Mouse (Mus musculus): ENCODE data around the gene Gm29609. TPM values are rescaled to one million over a fixed set of nuclear protein-coding genes. Genes with fewer than 3 reads are reported as not detected.

The Gm29609 gene
- polyA plus RNA-seq, 1 experiment from 2014 or later = 2.1 TPM

DNA sequence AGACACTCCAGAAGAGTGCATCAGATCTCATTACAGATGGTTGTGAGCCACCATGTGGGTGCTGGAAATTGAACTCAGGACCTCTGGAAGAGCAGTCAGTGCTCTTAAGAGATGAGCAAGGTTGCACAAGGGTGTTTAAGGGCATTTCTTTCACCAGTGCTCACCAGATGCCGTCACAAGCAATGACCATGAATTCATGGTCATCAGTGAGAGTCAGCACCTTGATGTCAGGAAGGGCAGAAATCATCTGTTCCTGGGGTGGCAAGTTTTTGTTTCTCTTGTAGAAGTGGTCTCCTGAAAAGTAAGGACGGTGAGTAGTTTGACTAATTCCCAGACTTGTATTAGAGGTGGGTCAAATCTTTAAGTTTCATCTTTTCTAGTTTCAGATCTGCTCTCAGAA, 24.2 kb upstream of the Gm29609 start:
- Histone ChIP-seq H3K27me3 (no peaks in the 10 kb centered on the region), H3K27ac (no peak overlapping the region), H3K36me3 (replicated peaks) (peaks cover 78% of the 10 kb centered on the region), H3K9ac (no peak overlapping the region), H3K4me1 (peaks cover 25% of the 10 kb centered on the region), H3K4me2 (no peak overlapping the region), H3K9me3 (peaks cover 5% of the 10 kb centered on the region), H3K4me3 (replicated peaks) (no peak overlapping the region)
- ATAC-seq (ENCODE audit: low FRiP score) = no peak
- WGBS = 92% methylated on average over 2 of the region's 2 CpGs

DNA sequence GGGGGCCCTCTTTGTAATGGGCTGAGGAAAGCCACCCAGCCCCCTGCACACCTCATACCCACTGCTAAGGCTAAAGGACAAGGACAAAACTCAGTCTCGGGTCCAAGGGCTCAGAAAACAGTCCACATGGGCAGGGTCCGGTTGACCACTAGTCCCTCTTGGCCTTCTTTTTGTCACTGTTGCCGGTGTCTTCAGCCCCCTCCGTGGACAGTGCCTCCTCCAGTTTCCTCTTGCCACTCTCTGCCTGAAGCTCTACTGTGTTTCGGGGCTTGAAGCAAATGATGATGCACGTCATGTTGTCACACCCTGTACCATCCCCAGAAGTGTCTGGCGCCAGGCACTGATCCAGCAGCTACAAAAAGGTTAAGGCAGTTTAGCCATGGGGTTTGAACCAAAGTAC, 23.2 kb upstream of the Gm29609 start:
- H3K9ac ChIP-seq = peak overlapping the region; percentile 31
- WGBS = 80% methylated on average over 7 of the region's 7 CpGs
- ATAC-seq (ENCODE audit: low FRiP score) = no peak
- H3K4me3 ChIP-seq (replicated peaks) = peak overlapping the region; percentile 88
- peak overlapping the region; percentile 83 for H3K4me2 ChIP-seq
- peak overlapping the region; percentile 79 for H3K27ac ChIP-seq
- peaks cover 5% of the 10 kb centered on the region for H3K9me3 ChIP-seq
- peaks cover 25% of the 10 kb centered on the region for H3K4me1 ChIP-seq
- peaks cover 79% of the 10 kb centered on the region for H3K36me3 ChIP-seq (replicated peaks)
- H3K27me3 ChIP-seq = no peaks in the 10 kb centered on the region

DNA sequence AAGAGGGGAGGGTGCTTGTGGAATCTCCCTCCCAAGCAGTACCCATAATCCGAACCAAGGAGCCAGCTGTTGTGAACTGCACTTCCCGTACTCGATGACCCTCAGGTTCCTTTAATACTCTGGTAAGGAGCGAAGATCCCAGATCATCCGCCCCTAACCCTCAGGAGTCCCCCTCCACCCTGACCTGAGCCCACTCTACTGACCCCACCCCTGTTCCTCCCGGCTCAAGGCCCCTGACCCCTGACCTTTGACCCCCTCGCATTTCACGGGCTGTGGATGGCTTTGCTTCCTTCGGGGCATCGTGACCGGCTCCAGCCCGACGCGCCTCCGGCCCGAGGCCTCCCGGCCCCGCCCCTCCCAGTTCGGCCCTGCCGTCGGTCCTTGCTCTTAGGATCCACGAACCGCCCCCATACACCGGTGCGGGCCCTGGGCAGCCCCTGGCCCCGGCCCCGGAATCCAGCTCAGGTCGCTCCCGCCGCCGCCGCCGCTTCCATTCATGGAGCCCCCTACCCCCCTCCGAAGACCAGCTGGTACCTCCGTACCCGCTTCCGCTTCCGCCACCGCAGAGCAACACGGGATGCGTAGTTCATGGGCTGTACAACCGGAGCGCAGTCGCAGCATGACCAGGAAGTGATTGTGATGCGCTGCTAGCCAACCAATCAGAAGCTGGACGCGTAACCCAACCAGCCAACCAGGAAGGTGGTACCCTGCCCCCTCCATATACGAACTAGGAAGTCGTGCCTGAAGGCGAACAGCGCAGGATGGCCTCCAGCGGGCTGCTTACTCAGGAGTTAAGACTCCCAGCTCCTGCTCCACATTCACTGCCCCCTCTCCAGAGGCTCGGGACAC, 22.3 kb upstream of the Gm29609 start, which contains the start of gene Zfp513:
Gene Zfp513 (minus strand): TSS at position 562 of the 849 bp plus-strand sequence.
- Histone ChIP-seq H3K9me3 (peaks cover 5% of the 10 kb centered on the region), H3K4me2 (peak within 1 kb of the TSS; percentile 83), H3K9ac (peak within 1 kb of the TSS; percentile 90), H3K27ac (peak within 1 kb of the TSS; percentile 79), H3K36me3 (replicated peaks) (peaks cover 79% of the 10 kb centered on the region), H3K4me1 (peaks cover 25% of the 10 kb centered on the region), H3K27me3 (no peaks in the 10 kb centered on the region), H3K4me3 (replicated peaks) (peak within 1 kb of the TSS; percentile 88)
- ATAC-seq (ENCODE audit: low FRiP score) = peak; percentile 97
- WGBS = under 1% methylated on average over 52 of the region's 53 CpGs

DNA sequence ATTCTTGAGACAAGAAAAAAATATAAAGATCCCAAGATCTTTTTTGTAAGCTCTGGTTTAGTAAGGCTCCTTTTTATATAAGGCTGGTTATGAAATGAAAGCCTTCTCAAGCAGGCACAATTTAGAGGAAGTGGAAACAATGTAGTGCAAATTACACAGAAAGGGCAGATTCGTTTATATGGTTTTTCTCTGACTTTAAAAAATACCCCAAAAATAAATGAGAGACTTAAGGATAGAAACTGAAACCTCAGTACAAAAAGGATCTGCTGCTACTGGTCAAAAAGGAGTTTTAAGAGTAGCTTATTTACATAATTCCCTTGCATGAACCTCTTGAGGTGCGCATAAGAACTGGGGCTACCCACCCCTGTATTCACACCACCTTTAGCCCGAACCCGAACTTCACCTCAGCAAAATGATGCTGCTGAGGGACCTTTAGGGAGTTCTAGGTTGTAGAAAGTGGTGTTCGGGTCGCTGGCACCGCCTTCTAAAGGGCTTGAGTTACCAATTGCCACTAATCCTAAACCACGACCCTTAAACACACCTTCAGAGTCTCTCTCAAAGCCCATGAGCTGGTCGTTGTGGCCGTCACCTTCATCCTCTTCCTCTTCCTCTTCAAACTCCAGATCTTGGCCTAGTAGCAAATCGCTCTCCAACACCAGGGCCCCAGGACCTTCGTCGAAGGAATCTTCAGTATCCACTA, 21.5 kb upstream of the Gm29609 start:
- Histone ChIP-seq H3K4me1 (peaks cover 25% of the 10 kb centered on the region), H3K9ac (peak overlapping the region; percentile 90), H3K4me2 (peak overlapping the region; percentile 83), H3K27ac (peak overlapping the region; percentile 79), H3K27me3 (no peaks in the 10 kb centered on the region), H3K4me3 (replicated peaks) (peak overlapping the region; percentile 88), H3K9me3 (peaks cover 5% of the 10 kb centered on the region), H3K36me3 (replicated peaks) (peaks cover 81% of the 10 kb centered on the region)
- ATAC-seq (ENCODE audit: low FRiP score) = no peak
- WGBS = 20% methylated on average over 13 of the region's 13 CpGs

DNA sequence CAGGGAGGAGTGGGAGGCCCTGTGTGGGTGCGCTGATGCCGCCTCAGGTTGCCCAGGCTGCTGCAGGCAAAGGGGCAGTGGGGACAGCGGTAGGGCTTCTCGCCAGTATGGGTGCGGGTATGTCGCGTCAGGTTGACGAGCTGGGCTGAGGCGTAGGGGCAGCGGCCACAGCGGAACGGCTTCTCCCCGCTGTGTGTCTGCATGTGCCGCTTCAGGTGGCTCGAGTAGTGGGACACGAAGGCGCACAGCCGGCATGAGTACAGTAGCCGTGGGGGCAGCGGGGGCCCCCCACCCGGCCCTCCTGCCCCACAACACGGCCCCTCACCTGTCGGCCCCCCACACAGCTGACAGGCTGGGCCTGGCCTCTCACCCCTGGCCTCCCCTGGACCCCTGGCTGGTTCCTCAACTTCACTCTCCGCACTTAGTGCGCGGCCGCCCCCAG, 20.6 kb upstream of the Gm29609 start:
- peaks cover 82% of the 10 kb centered on the region for H3K36me3 ChIP-seq (replicated peaks)

DNA sequence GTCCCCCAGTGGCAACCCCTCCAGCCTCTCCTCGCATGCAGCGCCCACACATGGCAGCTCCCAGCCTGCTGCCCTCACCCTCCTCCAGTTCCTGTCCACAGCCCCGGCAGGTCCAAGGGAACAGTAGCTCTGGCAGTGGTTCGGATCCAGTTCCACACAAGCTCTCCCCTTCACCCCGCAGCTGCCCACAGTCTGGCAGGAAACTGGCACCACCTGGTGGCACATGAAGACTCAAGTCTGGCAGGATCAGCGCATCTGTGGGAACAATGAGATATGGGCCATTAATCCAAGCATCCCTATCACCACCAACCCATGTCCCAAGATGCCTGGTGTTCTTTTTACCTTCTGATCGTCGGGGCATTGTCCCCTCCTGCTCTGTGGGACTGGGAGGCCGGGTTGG, 20.2 kb upstream of the Gm29609 start:
- ATAC-seq (ENCODE audit: low FRiP score) = no peak
- Histone ChIP-seq H3K4me3 (replicated peaks) (peak overlapping the region; percentile 14), H3K9ac (no peak overlapping the region), H3K9me3 (peaks cover 5% of the 10 kb centered on the region), H3K27ac (peak overlapping the region; percentile 10; the same call in 1 of the 2 replicates), H3K4me1 (peaks cover 25% of the 10 kb centered on the region), H3K36me3 (replicated peaks) (peaks cover 82% of the 10 kb centered on the region), H3K27me3 (no peaks in the 10 kb centered on the region), H3K4me2 (no peak overlapping the region)
- 85% methylated on average over 9 of the region's 9 CpGs for WGBS

More for the DNA sequence above, 20.6 kb upstream of the Gm29609 start:
- Histone ChIP-seq H3K4me2 (no peak overlapping the region), H3K27ac (peak overlapping the region; percentile 10; the same call in 1 of the 2 replicates), H3K4me3 (replicated peaks) (peak overlapping the region; percentile 14), H3K4me1 (peaks cover 25% of the 10 kb centered on the region), H3K27me3 (no peaks in the 10 kb centered on the region), H3K9ac (no peak overlapping the region), H3K9me3 (peaks cover 5% of the 10 kb centered on the region)
- WGBS = 90% methylated on average over 27 of the region's 27 CpGs
- ATAC-seq (ENCODE audit: low FRiP score) = no peak

DNA sequence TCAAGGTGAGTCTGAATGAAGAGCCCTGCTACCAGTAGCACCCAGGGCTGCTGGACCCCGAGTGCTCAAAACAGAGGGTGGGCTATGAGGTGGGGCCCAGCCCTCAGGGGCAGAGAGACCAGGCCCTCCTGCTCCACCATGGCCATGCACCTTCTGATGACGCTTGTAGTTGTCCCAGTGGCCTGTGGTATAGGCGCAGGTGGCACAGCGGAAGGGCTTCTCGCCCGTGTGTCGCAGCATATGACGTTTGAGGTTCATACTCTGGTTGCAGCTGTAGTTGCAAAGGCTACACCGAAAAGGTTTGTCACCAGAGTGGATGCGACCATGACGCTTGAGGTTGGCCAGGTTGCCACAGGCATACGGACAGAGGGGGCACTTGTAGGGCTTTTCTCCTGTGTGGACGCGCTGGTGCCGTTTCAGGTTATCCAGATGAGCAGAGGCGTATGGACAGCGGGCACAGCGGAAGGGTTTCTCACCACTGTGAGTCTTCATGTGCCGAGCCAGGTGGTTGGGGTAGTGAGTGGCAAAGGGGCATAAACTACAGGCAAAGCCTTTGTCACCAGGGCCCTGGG, 19.7 kb upstream of the Gm29609 start:
- WGBS = 90% methylated on average over 19 of the region's 19 CpGs
- Histone ChIP-seq H3K4me2 (no peak overlapping the region), H3K9me3 (peaks cover 5% of the 10 kb centered on the region), H3K27ac (0 out of 2 replicates have a peak overlapping the region, but pooled peaks have one; percentile 10), H3K4me1 (peaks cover 28% of the 10 kb centered on the region), H3K9ac (no peak overlapping the region), H3K27me3 (no peaks in the 10 kb centered on the region), H3K4me3 (replicated peaks) (no peak overlapping the region), H3K36me3 (replicated peaks) (peaks cover 82% of the 10 kb centered on the region)
- no peak for ATAC-seq (ENCODE audit: low FRiP score)

DNA sequence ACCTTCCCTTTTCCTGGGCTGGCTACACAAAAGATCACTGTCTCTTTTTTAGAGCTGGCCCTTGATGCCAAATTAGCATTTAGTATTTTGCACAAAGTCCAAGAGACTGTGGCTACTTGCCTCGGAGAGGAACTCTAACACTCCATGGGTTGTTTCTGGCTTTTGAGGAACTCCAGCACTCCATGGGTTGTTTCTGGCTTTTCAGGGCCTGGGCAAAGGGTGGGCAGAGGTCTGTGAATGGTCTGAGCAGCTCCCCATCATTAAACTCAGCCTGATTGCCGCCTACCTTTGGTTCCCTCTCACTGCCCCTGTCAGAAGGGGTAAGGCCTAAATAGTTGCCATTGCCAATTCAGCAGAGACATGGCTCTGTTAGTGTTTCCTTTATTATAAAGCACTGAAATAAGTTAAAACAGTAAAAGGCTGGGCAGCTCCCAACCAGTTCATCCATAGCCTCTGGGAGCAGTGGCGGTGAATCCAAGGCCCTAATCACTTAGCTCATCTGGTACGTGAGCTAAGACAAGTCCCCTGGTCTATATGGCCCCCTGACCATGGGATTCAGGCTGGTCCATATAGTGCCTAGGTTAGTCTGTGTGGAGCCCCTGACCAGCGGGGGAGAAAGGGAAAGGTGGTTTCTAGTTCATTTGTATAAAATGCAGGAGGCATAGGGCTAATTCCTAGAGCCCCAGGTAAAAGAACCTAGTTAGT, 19.1 kb upstream of the Gm29609 start:
- Histone ChIP-seq H3K9ac (no peak overlapping the region), H3K27ac (no peak overlapping the region), H3K4me1 (peaks cover 35% of the 10 kb centered on the region), H3K4me3 (replicated peaks) (no peak overlapping the region), H3K4me2 (no peak overlapping the region), H3K9me3 (peaks cover 5% of the 10 kb centered on the region), H3K36me3 (replicated peaks) (peaks cover 75% of the 10 kb centered on the region), H3K27me3 (no peaks in the 10 kb centered on the region)
- no peak for ATAC-seq (ENCODE audit: low FRiP score)
- WGBS = 82% methylated on average over 5 of the region's 5 CpGs

DNA sequence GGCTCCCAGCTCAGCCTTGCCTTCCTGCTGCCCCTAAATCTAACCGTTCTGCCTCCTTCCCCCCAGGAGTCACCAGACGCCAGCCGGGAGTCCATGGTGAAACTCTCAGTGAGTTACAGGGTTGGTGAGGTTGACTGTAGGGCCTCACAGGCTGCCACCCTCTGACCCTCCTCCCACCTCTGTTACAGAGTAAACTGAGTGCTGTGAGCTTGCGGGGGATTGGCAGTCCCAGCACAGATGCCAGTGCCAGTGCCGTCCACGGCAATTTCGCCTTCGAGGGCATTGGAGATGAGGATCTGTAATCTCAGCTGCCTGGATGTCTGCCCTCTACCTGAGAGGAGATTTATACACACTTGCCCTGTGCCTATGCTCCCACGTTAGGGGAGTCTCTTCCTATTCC, 18.5 kb upstream of the Gm29609 start:
- Histone ChIP-seq H3K4me2 (no peak overlapping the region), H3K4me1 (peaks cover 36% of the 10 kb centered on the region), H3K9me3 (peaks cover 5% of the 10 kb centered on the region), H3K36me3 (replicated peaks) (peaks cover 69% of the 10 kb centered on the region), H3K4me3 (replicated peaks) (no peak overlapping the region), H3K9ac (no peak overlapping the region), H3K27ac (no peak overlapping the region), H3K27me3 (no peaks in the 10 kb centered on the region)
- no peak for ATAC-seq (ENCODE audit: low FRiP score)
- WGBS = 84% methylated on average over 9 of the region's 9 CpGs

DNA sequence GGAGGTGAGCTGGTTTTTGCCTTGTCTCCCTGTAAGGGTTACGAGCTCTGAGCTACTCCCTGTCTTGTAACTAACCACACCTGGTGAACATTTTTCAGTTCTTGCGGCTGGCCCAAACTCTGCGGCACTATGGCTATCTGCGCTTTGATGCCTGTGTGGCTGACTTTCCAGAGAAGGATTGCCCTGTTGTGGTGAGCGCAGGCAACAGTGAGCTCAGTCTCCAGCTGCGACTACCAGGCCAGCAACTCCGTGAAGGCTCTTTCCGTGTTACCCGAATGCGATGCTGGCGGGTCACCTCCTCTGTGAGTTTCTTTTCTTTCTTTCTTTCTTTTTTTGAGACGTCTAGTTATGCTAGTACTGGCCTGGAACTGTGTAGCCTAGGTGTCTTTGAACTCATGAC, 17.4 kb upstream of the Gm29609 start:
- Histone ChIP-seq H3K9me3 (peaks cover 5% of the 10 kb centered on the region), H3K4me1 (peaks cover 33% of the 10 kb centered on the region), H3K9ac (no peak overlapping the region), H3K36me3 (replicated peaks) (peaks cover 64% of the 10 kb centered on the region), H3K4me2 (no peak overlapping the region), H3K27ac (no peak overlapping the region), H3K27me3 (no peaks in the 10 kb centered on the region), H3K4me3 (replicated peaks) (no peak overlapping the region)
- WGBS = 92% methylated on average over 12 of the region's 12 CpGs
- ATAC-seq (ENCODE audit: low FRiP score) = no peak

DNA sequence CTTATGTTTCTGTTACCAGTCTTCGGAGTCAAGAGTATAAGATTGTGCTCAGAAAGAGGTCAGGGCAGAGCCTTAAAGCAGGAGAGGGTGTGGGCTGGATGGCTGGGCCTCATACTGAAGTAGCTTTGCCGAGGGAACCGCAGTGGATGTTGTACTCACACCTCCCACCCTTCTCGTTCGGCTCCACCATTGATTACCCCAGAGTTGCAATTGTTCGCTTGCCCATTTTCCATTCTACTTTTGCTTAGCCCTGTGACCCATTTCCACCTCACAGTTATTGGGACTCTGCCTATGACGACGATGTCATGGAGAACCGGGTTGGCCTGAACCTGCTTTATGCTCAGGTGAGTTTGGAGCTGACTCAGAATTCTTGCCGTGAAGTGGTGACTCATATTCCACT, 16.5 kb upstream of the Gm29609 start:
- H3K36me3 ChIP-seq (replicated peaks) = peaks cover 64% of the 10 kb centered on the region
- no peak overlapping the region for H3K9ac ChIP-seq
- no peak overlapping the region for H3K4me2 ChIP-seq
- 91% methylated on average over 10 of the region's 10 CpGs for WGBS
- H3K27me3 ChIP-seq = no peaks in the 10 kb centered on the region
- peaks cover 5% of the 10 kb centered on the region for H3K9me3 ChIP-seq
- H3K4me1 ChIP-seq = peaks cover 38% of the 10 kb centered on the region
- no peak overlapping the region for H3K4me3 ChIP-seq (replicated peaks)
- ATAC-seq (ENCODE audit: low FRiP score) = no peak
- no peak overlapping the region for H3K27ac ChIP-seq

DNA sequence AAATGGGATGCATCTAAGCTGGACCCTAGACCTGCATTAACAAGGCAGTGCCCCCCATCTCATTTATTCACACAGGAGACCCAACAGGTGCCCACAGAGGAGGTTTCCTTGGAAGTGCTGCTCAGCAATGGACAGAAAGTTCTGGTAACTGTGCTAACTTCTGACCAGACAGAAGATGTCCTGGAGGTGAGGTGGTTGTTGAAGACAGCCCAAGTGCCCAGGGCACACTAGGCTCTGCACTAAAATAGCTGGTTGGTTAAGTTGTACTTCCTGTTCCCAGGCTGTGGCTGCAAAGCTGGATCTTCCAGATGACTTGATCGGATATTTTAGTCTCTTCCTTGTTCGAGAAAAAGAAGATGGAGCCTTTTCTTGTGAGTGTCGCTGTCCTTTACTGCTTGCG, 16.0 kb upstream of the Gm29609 start:
- Histone ChIP-seq H3K36me3 (replicated peaks) (peaks cover 67% of the 10 kb centered on the region), H3K4me1 (peaks cover 33% of the 10 kb centered on the region), H3K9ac (no peak overlapping the region), H3K4me3 (replicated peaks) (no peak overlapping the region), H3K9me3 (peaks cover 5% of the 10 kb centered on the region), H3K27ac (no peak overlapping the region), H3K27me3 (no peaks in the 10 kb centered on the region), H3K4me2 (no peak overlapping the region)
- WGBS = 94% methylated on average over 4 of the region's 4 CpGs
- ATAC-seq (ENCODE audit: low FRiP score) = no peak

Measured in forebrain, embryonic 12.5 days (tissue).